Mouse (Mus musculus) embryonic fibroblast, embryonic 13.5 days (primary cell): ENCODE measurements around the gene Utf1.
A peak's percentile ranks its signal among the peaks of the same experiment; 100 is the strongest.

Experiments
- CTCF ChIP-seq: IDR thresholded peaks from 2 replicates; pipeline ENCODE4 v1.5.1; 2011; ENCODE audit warnings: mild to moderate bottlenecking, control low read depth, low read length, moderate library complexity, borderline replicate concordance; ENCODE audit not compliant: insufficient read depth
- POLR2A ChIP-seq: IDR thresholded peaks from 2 replicates; pipeline ENCODE4 v1.6.1; 2011; ENCODE audit warnings: low read depth, mild to moderate bottlenecking, control low read depth, low read length, moderate library complexity

- peak; percentile 70; the same call in 1 of the 2 replicates for TF ChIP-seq CTCF
- no peak for TF ChIP-seq POLR2A
Measured at GRCm38 (mm10) chr7:139930732-139931131, 12.9 kb upstream of the Utf1 start.
